Mouse (Mus musculus) T-cell, adult 2 months (primary cell): Measurements from ENCODE around the gene Zfp36l1.

Source experiments
- DNase-seq: peaks from one replicate; pipeline ENCODE4 v3.0.0; 2022; ENCODE audit warnings: low spot score

Gene Zfp36l1

DNA sequence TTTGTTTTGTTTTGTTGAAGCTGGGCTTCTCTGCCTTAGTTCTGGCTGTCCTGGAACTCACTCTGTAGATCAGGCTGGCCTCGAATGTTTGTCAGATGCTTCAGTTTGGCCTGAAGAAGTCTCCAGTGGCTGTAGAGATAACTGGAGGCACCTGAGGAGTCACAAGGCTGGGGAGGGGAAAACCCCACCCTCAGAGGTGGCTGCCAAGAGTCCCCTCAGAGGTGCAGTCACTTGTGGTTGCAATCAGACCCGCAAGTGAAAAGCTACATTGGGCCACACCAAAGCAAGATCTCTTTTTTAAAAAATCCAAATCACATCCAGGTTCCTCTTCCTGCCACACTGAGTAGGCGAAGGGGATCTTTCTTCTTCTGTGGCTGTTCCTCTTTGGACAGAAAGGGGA lies 43.8 kb downstream of the Zfp36l1 start:
- peak; percentile 46 for DNase-seq

DNA sequence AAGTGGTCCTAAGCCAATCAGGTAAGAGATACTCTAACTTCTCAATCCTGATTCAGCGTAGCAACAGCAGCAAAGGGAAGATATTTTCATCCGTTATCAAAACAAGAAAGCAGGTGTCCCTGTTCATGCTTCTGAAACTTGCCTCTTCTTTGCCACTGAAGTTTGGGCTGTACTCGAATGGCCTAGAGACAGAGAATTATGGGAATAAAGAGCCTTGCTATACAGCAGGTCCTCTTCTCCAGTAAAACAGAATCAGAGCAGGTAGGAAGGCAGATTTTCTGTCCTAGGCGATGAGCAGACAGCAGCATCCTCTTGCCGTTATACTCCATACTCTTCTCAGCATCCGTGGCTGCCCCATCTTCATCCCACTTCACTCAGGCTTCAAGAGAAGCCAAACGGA lies 44.8 kb downstream of the Zfp36l1 start:
- no peak for DNase-seq

DNA sequence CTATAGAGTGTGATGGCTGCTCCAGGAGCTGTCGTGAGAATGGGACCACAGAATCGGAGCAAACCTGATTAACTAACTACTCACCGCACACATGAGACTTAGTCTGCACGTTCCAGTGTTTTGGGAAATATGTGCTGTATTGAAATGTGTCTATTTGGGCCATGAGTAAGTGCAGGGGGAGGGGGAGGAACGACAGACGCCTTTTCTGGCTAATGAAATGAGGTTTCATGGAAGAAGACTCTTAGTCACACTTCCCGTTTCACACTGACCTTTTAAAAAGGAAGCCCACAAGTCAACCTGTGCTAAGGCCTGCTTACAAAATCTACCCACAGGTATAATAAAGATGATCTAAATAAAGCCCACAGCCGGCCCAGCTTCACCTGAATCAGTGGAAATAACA lies 47.8 kb downstream of the Zfp36l1 start:
- no peak for DNase-seq

DNA sequence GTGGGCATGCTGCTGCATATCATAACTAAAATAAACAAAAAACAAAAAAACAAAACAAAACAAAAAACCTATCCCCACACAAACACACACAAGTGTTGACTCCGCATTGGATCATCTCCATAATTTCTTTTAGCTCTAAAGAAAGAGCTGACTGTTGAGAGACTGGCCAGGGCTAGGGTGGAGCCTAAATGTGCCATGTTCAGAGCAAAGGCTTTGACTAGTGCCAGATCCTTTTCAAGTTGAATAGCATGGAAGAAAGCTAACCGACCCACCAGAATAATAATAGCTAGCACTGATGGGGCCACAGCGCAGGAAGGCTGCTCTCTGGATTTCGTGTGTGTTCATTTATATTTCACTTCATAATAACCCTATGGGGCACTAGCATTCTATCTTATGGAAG lies 48.5 kb downstream of the Zfp36l1 start:
- no peak for DNase-seq

DNA sequence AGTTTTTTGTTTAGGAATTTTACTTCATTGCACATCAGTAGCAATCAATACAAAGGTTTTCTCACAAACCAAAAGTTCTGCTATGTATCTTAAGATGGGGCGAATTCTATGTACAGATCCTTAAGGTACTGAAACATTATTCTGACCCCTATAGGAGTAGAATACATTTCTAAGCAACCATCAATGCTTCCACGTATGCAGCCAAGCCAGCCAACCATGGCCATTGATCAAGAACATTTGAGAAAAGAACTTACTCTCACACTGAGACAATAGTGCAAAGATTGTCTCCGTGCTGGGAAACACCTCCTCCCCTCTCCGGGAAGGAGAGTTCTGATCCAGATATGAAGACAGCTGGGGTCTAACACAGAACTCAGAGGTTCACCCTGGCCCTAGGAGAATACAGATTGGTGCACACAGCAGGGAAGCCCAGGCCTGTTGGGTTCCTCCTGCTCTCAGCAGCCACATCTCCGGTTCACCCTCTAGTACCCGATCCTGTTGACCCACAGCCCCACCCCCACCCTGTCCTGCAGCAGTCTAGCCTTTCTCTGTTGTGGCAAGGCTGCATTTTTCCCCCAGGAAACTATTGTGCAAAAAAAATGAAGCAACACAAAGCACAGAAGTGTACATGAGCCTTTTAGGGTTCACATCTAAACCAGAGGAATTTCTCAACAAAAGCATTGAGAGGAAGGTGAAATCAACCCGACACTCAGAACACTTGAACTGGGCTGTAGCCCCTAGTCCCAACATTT lies 49.2 kb downstream of the Zfp36l1 start:
- no peak for DNase-seq

DNA sequence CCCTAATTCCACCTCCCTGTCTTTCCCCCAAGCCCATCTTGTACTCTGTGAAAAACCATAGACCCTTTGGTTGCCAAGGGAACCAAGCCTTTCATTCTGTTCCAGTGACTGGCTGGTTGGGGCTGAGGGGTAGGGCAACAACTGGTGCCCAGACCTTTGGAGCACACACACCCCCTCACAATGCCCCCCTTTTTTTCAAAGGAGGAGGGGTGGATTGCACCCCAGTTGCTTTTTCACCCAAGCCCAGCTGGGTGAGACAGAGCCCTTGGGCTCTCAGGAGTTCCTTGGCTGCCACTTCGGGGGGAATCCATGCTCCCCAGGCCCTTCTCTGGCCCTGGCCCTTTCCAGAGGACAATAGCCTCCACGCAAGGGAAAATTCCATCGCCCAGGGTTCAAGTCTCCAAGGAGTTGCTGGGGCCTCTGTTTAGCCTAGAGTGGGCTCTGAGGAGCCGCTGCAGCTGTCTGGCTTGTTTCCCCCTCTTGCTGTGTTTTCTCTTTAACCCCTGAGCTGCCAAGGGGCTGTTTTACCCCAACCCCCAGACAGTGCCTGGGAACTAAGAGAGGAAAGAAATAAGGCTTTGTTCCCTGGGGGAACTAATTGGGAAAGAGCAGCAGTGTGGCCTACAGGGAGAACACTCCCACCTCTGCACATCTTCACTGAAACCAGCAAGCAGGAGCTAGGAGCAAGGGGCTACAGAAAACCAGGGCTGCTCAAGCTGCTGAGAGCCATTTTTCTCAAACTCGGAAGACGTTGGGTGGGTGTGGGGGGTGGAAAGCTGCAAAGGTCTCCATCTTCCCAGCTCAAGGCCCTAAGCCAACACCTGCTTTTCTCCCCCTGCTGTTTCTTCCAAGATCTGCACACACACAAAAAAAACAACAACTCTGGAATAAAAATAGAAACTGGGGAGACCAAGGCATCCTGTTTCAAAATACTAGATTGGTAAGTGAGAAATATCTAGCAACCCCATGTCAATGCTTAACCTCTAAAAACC lies 50.1 kb downstream of the Zfp36l1 start:
- DNase-seq, result no peak

DNA sequence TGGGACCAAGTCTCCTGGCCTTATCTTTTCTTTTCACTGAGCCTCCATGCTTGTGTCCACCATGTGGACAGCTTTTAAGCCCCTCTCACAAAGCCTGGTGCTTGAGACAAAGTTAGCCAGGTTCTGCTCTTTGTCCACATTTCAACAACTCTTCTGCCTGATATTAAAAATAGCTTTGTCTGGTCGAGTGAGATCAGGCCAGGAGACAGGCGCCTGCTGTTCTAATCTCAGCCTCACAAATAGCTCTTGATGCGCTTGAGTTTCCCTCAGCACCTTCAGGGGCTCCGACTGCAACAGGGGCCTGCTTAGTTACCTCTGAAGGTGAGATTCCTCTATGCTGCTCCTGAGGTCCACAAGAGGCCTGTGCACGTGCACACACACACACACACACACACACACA lies 51.0 kb downstream of the Zfp36l1 start:
- DNase-seq, result no peak

DNA sequence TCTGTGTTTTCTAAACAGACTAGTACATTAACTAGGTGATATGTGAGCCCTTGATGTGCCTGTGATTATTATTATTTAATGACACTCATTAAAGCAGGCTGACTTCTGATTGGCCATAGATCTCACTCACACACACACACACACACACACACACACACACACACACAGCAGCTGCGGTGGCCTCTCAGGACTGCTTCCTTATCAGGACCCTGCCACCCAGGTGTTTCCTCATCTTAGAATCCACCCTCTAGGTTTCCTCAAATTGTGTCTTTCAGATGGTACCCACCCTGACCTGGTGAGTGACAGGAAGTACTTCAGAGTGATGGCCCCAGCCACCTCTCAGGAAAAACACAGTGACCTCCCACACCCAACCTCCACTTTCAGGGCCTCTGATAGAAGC lies 52.0 kb downstream of the Zfp36l1 start:
- DNase-seq, result no peak

DNA sequence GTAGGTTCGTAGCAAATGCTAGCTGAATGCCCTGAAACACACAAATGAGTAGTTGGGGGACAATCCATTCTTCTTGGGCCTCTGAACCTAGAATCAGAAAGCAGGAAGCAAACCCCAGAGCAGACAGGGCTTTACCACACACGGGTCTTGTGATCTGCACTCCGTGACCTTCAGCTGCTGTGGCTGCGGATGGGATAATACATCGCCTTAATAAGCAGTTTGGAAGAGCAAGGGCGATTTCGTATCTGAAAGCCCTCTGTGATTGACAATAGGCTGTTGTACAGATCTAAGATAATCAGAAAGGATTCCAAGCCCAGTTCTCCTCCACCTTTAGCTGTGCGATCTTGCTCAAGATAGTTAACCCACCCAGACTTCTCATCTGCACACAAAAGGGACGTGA lies 52.5 kb downstream of the Zfp36l1 start:
- no peak for DNase-seq

DNA sequence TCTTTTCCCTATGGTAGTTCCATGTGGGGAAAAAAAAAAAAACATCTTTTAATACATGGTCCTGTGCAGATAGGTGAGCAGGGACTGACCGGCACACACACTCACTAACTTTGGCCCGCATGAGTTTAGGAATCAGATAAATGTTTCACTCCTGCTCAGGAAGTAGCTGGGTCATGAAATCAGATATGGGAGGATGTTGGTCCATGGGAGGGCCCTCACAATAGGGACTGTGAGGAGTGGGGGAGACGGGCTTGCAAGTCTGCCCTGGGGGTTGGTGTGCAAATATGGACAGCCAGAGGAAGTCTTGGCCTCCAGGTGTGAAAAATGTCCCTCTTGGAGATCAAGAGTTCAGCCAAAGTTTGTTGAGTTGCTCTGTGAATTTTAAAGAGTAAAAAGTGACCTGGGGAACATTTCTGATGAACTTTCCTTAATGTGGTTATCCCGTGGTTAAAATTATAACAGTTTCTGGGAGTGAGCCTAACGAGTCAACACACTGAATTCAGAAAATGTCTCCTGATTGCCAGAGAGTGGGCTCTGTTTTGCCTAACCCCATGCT lies 53.0 kb downstream of the Zfp36l1 start:
- no peak for DNase-seq
